Mouse (Mus musculus) ZHBTc4 (cell line): Measurements from ENCODE around the gene Fam53b.

Experiments
- DNase-seq: peaks from one replicate; pipeline ENCODE4 v3.0.0-alpha.2; 2011; ENCODE audit warnings: low read depth, low spot score

The Fam53b gene

DNA sequence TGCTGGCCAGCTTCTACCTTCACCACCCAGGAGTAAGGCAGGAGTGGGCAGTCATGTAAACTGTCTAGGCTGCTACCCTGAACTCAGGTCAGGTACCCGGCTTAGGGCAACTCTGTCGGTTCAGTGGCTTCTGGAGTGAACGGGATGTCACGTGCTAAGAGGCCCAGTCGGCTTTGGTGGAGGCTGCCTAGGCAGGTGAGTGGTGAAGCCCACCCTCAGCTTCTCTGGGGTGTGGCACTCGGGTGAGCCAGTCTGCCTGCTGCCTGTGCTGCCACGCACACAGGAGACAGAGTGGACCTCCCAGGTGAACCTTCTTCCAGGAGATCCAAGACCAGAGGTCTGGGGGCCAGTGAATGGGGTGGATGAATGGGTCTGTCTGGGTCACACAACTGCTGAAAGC is 100.7 kb downstream of the Fam53b start:
- DNase-seq: no peak

DNA sequence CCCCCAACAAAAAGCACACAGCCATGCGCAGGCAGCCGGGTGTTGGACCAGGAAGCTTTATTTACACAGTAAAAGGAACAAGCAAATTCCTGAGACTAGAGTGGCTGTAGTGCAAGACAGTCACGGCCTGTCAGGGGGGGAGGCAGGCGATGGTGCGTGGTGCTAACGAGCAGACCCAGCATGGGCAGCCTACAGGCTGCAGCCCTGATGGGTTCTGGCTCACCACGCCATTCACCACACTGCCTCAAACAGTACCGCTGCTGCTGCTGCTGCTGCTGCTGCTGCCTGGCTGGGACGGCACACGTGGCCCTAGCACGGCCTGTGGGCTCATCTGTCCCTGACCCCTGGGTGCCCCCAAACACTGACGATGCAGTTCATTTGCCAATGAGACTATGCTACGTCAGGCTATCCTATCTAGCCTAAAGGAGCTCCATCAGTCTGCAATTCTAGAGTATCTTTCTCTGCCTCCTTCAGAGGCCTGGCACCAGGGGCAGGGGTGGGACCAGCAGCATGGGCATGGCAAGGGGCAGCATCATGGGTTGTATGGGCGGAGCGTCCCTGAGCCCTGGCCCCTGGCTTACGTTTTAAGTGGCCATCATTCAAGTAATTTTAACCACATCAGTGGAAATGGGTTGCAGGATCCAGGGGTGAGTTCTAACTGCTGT is 101.5 kb downstream of the Fam53b start:
- peak; percentile 31 for DNase-seq

DNA sequence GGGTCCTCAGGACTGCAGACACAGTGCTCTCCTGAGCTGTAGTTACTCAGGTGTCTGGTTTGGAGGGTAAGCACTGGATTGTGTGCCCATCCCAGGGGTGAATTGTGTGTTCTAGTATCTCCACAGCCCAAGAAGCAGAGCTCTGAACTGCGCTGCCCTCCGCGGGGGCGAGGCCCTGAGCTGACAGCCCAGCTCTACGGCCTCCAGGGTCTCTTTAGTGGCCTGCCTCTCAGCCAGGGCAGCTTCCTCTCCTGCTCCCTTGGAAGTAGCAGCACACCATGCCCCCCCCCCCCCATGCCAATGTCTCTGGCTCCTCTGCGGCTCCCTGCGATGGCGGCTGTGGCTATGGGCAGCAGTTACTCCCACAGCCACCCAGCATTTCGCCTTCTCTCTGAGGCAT is 102.1 kb downstream of the Fam53b start:
- no peak for DNase-seq

DNA sequence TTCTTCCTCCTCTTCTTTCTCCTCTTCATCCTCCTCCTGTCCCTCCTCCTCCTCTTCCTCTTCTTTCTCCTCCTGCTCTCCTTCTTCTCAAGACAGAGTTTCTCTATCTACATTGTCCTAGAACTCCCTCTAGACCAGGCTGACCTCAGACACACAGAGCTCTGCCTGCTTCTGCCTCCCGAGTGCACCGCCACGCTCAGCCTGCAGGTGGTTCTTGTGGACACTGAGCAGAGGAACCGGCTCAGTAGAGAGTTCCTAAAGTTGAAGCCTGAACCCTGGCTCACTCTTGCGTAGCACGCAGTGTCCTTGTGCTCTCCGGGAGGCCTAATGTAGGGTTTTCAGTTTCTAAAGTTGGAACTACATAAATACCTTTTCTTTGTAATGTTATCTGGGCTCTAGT is 108.6 kb downstream of the Fam53b start:
- DNase-seq: peak; percentile 66

- DNase-seq: no peak
Observed at GRCm38 (mm10) chr7:132704310-132704875, 109.3 kb downstream of the Fam53b start.

DNA sequence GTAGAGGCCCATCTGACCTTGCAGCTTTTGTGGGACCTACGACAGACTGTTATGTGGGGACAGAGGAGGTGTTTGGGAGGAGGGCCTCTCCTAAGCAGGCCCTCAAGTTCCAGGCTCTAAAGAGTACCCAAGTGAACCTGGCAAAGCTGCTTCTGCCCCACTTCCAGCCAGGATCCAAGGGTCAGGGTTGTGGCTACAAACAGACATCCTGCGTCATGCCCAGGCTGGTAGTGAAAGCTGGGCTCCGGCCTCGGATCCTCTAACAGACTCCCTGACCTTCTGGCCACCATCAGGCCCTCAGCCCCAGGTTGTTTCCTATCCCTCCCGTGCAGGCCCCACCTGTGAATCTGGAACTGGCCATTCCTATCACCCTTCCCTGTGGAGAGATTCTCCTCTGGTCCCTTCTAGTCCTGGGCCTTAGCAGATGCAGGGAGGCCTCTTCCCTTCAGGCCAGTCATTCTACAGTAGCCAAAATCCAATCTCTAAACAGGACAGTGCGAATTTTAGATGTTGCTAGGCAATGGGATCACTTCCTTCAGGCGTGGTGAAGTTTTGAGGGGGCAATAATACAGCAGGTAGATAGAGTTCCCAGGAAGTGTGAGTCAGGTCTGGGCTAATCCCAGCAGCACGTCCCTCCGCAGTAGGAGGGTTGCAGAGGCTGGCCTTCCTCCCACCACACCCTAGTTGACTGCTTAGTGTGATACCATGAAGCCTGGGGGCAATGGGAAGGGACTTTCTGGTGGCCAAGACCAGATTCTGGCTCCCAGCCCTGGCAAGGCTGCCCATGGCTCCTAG is 110.0 kb downstream of the Fam53b start:
- DNase-seq: no peak

- no peak for DNase-seq
Observed at GRCm38 (mm10) chr7:132702492-132703070, 111.1 kb downstream of the Fam53b start.

- DNase-seq: no peak
Observed at GRCm38 (mm10) chr7:132702024-132702423, 111.7 kb downstream of the Fam53b start.

DNA sequence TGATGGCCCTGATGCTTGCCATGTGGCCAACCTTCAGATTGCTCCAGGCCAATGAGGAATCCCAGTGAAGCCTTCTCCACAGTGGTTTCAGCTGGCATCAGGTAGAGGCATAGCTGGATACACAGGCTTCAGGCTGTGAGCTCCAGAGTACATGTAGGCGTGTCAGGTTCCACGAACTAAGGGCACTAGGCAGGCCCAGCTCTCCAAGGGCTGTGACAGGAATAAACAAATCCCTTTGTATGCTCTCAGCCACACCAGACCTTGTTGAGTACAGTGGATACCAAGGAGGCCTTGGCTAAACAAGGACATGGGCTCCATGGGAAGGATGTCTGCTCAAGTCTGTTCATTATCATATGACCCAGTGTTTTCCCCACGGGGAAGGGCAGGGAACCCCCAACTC is 112.3 kb downstream of the Fam53b start:
- no peak for DNase-seq

- DNase-seq: no peak
Observed at GRCm38 (mm10) chr7:132700107-132700506, 113.6 kb downstream of the Fam53b start.

DNA sequence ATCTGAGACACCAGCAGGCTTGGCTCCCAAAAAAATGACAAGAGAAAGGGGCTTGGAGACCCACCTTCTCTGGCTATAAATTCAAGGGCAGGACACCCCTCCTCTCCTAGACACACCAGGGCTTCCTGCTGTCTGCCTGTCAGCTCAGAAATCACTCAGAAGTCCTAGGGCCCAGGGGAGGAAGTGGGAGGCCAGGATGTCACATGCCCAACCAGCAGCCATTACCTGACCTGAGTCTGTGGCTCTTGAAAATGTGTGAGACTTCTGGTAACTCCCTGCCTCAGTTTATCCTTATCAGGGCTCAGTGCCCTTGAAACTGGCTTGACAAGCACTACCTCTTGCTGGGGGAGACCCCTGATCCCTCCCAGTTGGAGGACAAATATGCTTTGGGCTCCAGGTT is 114.0 kb downstream of the Fam53b start:
- DNase-seq: no peak

GRCm38 (mm10) chr7:132699165-132699564 is 114.5 kb downstream of the Fam53b start:
- DNase-seq: no peak

- DNase-seq: no peak
Observed at GRCm38 (mm10) chr7:132698737-132699136, 114.9 kb downstream of the Fam53b start.

- no peak for DNase-seq
Observed at GRCm38 (mm10) chr7:132697258-132697796, 116.4 kb downstream of the Fam53b start.

- DNase-seq: no peak
Observed at GRCm38 (mm10) chr7:132693561-132693960, 120.1 kb downstream of the Fam53b start.

GRCm38 (mm10) chr7:132692719-132693118 is 121.0 kb downstream of the Fam53b start:
- no peak for DNase-seq

- no peak for DNase-seq
Observed at GRCm38 (mm10) chr7:132690716-132691472, 122.8 kb downstream of the Fam53b start.

- no peak for DNase-seq
Observed at GRCm38 (mm10) chr7:132689722-132690121, 124.0 kb downstream of the Fam53b start.

GRCm38 (mm10) chr7:132688721-132689120 is 125.0 kb downstream of the Fam53b start:
- no peak for DNase-seq

DNA sequence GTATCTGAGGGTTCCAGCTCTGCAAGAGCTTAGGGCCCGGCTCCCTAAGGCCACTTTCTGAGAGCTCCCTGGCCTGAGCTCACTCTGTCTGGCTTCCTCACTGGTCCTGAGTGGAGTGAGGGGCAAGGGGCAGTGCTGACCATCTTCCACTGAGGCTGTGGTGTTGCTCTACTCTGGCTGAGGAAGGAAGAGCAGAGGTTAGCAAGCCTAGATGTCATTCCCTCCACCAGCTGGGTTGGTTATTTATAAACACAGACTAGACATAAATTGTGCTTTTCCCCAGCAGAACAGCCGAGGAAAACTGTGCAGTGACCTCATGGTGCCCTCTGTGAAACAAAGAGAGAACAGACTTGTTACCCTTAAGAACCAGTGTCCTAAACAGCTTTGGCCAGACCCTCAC is 125.8 kb downstream of the Fam53b start:
- DNase-seq: no peak

- DNase-seq: no peak
Observed at GRCm38 (mm10) chr7:132686515-132686914, 127.2 kb downstream of the Fam53b start.
